Mouse (Mus musculus): ENCODE measurements at regions not wholly inside any gene's neighbourhood (a gene's known extent, or its start where the extent isn't known, plus 50 kb on each side); places are given as distances from the start of the nearest gene placed in this dataset.

DNA sequence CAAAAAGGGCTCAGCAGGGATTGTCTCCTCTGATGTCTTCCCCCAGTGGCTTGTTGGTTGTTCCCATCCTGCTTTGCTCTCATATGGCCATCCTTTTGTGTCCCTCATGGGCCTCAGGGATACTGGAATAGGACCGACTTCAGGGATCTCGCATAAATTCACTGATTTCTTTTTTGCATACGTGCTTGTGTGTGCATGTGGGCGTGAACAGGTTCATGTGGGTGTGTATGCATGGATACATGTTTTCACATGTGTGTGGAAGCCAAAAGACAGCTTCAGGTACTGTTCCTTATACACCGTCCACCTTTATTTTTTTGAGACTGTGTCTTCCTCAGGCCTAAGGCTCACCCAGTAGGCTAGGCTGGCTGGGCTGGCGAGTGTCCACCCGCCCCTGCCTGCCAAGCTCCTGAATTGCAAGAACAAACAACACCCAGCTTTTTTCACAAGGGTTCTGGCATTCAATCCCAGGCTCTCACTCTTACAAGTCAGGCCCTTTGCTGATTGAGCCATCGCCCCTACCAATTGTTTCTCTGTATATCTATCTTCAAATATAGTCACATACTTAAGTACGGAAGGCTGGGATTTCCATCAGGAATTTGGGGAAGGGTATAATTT lies 127.0 kb upstream of the Hmgn3 start:
- TF ChIP-seq TAL1 (IDR thresholded peaks at IDR 0.05; ENCODE audit: low read length) (no peak), GATA1 (IDR thresholded peaks at IDR 0.05; ENCODE audit: low read length) (no peak)
